Mouse (Mus musculus) urinary bladder, postnatal 0 days (tissue): ENCODE data around the gene Zfp579. TPM values are rescaled to one million over a fixed set of nuclear protein-coding genes. Genes with fewer than 3 reads are reported as not detected.

Source experiments
- polyA plus RNA-seq: library from polyadenylated mRNA; unstranded; fragments of >200 nt; fragmentation: Nextera tagmentation; extraction: Ambion mirVana; gene quantifications from 2 replicates; pipeline ENCODE4 v1.2.1, GENCODE M21; 2015

Gene Zfp579
- polyA plus RNA-seq = 12.7 and 15.0 TPM in 2 replicates

GRCm38 (mm10) chr7:4996003-4996895, at the start of gene Zfp579:
Gene Zfp579, minus strand, starts transcription at chr7:4996158.

DNA sequence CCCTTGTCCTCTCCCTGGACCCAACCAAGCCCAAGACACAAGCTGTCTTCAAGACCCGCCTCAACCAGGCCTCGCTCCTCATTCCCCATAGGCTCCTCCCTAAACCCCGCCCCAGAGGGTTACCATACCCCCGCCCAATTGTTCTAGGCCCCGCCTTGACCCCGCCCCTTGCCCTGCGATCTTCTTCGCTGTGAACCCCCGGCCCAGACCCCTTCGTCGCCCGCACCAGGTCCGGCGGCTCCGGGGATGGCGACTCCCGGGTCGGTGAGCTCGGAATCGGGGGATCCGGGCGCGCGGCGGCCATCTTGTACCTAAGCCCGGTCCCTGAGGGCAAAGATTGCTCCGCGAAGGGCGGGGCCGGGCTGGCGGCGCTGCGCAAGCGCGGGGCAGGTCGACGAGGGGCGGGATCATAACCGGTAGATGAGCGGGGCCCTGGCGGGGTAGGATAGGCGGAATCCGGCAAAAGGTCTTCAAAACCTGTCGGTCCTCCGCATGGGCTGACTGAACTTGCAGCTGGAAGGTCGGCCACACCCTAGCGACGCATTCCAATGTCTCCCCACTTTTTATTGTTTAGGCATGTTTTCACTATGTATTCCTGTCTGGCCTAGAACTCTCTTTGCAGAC, 42.3 kb upstream of the Zfp579 start, which contains the start of gene Zfp784:
Gene Zfp784, minus strand, starts transcription at position 338 of the 624 bp plus-strand sequence.

DNA sequence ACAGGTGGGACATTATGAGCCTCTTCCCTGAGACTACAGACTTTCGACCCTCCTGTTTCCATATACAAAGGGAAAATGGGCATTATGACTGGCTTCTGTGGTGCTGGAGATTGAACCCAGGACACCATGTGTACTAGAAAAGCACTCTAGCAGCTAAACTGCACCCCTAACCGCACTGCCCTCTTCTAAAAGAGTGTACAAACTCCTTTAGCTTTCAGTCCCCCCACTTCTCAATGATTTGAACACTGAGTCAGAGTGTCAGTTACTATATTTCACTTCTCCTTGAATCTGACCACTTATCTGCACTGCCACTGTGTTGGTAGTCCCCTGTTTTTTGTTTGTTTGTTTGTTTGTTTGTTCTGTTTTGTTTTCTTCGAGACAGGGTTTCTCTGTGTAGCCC, 37.9 kb upstream of the Zfp579 start, which contains the start of gene 4632433K11Rik:
Gene 4632433K11Rik, plus strand, starts transcription at position 301 of the 400 bp plus-strand sequence.

DNA sequence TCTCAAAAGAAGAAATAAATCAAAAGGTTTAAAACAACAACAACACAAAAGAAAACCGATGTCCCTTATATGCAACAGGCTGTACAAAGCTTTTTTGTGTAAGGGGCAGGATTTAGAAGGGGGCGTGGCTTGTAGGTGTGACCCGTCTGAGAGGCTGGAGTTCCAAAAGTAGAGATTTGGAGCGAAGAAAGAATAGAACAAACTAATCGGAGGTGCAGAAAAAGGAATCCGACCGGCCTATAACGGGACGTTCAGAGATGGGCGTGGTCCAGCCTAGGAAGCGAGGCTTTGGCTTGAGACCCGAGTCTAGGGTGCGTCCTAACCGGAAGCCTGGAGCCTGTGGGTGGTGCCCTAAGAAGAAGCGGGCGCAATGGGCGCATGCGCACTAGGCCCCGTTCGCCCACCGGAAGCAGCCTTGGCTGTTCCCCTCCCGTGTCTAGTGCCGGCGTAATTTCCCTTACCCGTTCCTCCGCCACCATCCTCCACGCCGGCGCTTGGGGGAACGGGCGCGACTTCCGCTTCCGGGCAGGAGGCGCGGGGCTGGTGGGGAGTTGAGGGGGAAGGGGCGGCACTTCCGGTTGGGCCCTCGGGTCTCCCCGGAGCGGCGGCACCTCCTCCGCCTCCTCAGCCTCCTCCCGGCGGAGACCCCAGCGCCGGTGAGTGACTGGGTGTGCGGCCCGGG, 24.2 kb upstream of the Zfp579 start, which contains the start of the genes Zfp865 and Ccdc106:
Gene Zfp865, plus strand, starts transcription at position 377 of the 682 bp plus-strand sequence.
Gene Ccdc106, plus strand, starts transcription at position 554 of the 682 bp plus-strand sequence.

GRCm38 (mm10) chr7:5015118-5016001, 19.4 kb upstream of the Zfp579 start, which contains the start of gene Gm44973:
Gene Gm44973, plus strand, starts transcription at chr7:5015496.

DNA sequence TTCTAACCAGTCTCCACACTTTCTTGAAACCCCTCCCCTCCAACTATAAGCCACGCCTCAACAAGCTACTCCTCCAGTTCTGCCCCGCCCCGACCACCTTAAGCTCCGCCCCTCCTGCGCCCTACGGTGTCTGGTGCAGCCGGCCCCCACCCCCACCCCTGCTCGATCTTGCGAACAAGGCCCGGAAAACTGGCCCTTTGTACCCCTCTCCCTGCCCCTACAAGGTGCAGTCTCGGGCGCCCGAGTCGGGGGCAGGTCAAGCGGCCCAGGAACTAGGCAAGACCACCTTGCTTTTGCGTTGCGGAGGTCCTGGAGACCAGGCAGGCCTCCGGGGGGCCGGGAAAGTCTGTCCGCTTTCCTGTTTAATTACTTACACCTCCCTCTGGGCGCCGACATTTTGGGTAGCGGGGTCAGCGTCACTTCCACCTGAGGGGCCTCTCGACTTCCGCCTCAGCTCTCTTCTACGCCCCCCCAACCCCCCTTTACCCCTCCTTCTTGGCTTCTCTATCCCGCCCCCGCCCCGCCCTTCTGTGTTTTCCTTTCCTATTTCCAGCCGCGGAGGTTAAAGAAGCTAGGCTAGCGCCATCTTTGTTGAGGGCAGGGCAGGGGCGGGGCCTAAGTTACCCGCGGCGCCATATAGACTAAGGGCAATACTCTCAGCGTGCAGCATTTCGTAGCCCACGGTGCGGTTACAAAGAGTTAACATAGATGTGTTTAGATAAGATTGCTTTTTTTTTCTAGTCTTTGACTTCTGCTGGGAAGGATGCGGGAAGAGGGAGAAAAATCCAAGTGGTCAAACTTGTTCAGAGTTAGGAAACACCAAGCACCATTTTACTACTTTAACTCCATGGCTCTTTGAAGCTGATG, 18.5 kb upstream of the Zfp579 start, which contains the start of the genes Zfp524 and Fiz1:
Gene Zfp524, plus strand, starts transcription at position 165 of the 867 bp plus-strand sequence.
Gene Fiz1, minus strand, starts transcription at position 447 of the 867 bp plus-strand sequence.

GRCm38 (mm10) chr7:4971068-4971467, 24.9 kb downstream of the Zfp579 start, which contains the start of gene Sbk3:
Gene Sbk3, minus strand, starts transcription at chr7:4971168.

GRCm38 (mm10) chr7:4964272-4964671, 31.7 kb downstream of the Zfp579 start, which contains the start of gene Sbk2:
Gene Sbk2, minus strand, starts transcription at chr7:4964406.

Other genes with a start within 250 kb of the Zfp579 start
- 50.4 and 62.9 TPM in 2 replicates for gene Cox6b2, start 243.1 kb downstream of the Zfp579 start, polyA plus RNA-seq
- not detected in 2 replicates for gene Fam71e2, start 224.9 kb downstream of the Zfp579 start, polyA plus RNA-seq
- gene Il11, start 213.3 kb downstream of the Zfp579 start, polyA plus RNA-seq = 0.76 and 1.5 TPM in 2 replicates
- gene Tmem190, start 213.2 kb downstream of the Zfp579 start, polyA plus RNA-seq = 0.35 TPM in 1 of 2 replicates, not detected in the other
- 24.6 and 25.2 TPM in 2 replicates for gene Tmem238, start 206.5 kb downstream of the Zfp579 start, polyA plus RNA-seq
- gene Rpl28, start 203.3 kb downstream of the Zfp579 start, polyA plus RNA-seq = 304 and 319 TPM in 2 replicates
- 130 and 139 TPM in 2 replicates for gene Ube2s, start 183.6 kb downstream of the Zfp579 start, polyA plus RNA-seq
- gene Shisa7, start 151.5 kb downstream of the Zfp579 start, polyA plus RNA-seq = 0.10 and 0.20 TPM in 2 replicates
- gene Isoc2b, start 125.9 kb downstream of the Zfp579 start, polyA plus RNA-seq = 8.1 and 9.4 TPM in 2 replicates
- 0.64 and 0.98 TPM in 2 replicates for gene Isoc2a, start 119.0 kb downstream of the Zfp579 start, polyA plus RNA-seq
- not detected in 2 replicates for gene Gm36210, start 89.6 kb downstream of the Zfp579 start, polyA plus RNA-seq
- gene Zfp628, start 80.9 kb downstream of the Zfp579 start, polyA plus RNA-seq = 1.7 and 2.3 TPM in 2 replicates
- gene Nat14, start 74.1 kb downstream of the Zfp579 start, polyA plus RNA-seq = 2.6 and 3.0 TPM in 2 replicates
- 3.7 and 4.8 TPM in 2 replicates for gene Ssc5d, start 70.4 kb downstream of the Zfp579 start, polyA plus RNA-seq
- gene Sbk2, start 31.8 kb downstream of the Zfp579 start, polyA plus RNA-seq = 0.12 and 0.23 TPM in 2 replicates
- gene Sbk3, start 25.0 kb downstream of the Zfp579 start, polyA plus RNA-seq = not detected in 2 replicates
- gene Zfp524, start 18.3 kb upstream of the Zfp579 start, polyA plus RNA-seq = 13.2 and 14.0 TPM in 2 replicates
- gene Fiz1, start 18.5 kb upstream of the Zfp579 start, polyA plus RNA-seq = 15.1 and 16.0 TPM in 2 replicates
- 2.4 and 4.0 TPM in 2 replicates for gene Gm44973, start 19.3 kb upstream of the Zfp579 start, polyA plus RNA-seq
- 3.1 TPM in 2 replicates for gene Zfp865, start 24.2 kb upstream of the Zfp579 start, polyA plus RNA-seq
- 53.3 and 57.1 TPM in 2 replicates for gene Ccdc106, start 24.4 kb upstream of the Zfp579 start, polyA plus RNA-seq
- gene 4632433K11Rik, start 38.0 kb upstream of the Zfp579 start, polyA plus RNA-seq = not detected in 2 replicates
- 3.9 and 5.4 TPM in 2 replicates for gene Zfp784, start 42.3 kb upstream of the Zfp579 start, polyA plus RNA-seq
- gene Zfp580, start 55.4 kb upstream of the Zfp579 start, polyA plus RNA-seq = 33.3 and 37.8 TPM in 2 replicates
- 51.0 and 53.6 TPM in 2 replicates for gene U2af2, start 66.0 kb upstream of the Zfp579 start, polyA plus RNA-seq
- 39.4 and 40.6 TPM in 2 replicates for gene Epn1, start 84.1 kb upstream of the Zfp579 start, polyA plus RNA-seq
- not detected in 2 replicates for gene Rfpl4, start 120.8 kb upstream of the Zfp579 start, polyA plus RNA-seq
- 0.57 and 1.1 TPM in 2 replicates for gene Rasl2-9, start 129.8 kb upstream of the Zfp579 start, polyA plus RNA-seq
- gene Vmn1r55, start 153.5 kb upstream of the Zfp579 start, polyA plus RNA-seq = not detected in 2 replicates
- gene Vmn1r56, start 200.6 kb upstream of the Zfp579 start, polyA plus RNA-seq = not detected in 2 replicates
- not detected in 2 replicates for gene Vmn1r57, start 222.3 kb upstream of the Zfp579 start, polyA plus RNA-seq